Mouse (Mus musculus): Measurements from ENCODE around the gene Zdhhc19. TPM values are rescaled to one million over a fixed set of nuclear protein-coding genes. Genes with fewer than 3 reads are reported as not detected.

The Zdhhc19 gene
- polyA plus RNA-seq, 1 experiment from 2014 or later = not detected

GRCm38 (mm10) chr16:32509066-32509942 is 13.2 kb downstream of the Zdhhc19 start:
- ATAC-seq (ENCODE audit: low read depth) = no peak
- Histone ChIP-seq H3K27ac (replicated peaks) (peak overlapping the region; percentile 19; the same call in 1 of the 2 replicates), H3K4me3 (no peak overlapping the region), H3K4me1 (replicated peaks) (peaks cover 7% of the 10 kb centered on the region; the same call in 1 of the 2 replicates), H3K27me3 (no peaks in the 10 kb centered on the region), H3K36me3 (no peaks in the 10 kb centered on the region), H3K9ac (no peak overlapping the region), H3K4me2 (no peak overlapping the region), H3K9me3 (no peaks in the 10 kb centered on the region)
- 67% methylated on average over 9 of the region's 9 CpGs for WGBS

- no peaks in the 10 kb centered on the region for H3K9me3 ChIP-seq
- 58% methylated on average over 18 of the region's 18 CpGs for WGBS
- H3K27me3 ChIP-seq = no peaks in the 10 kb centered on the region
- no peak overlapping the region for H3K4me3 ChIP-seq
- H3K4me1 ChIP-seq (replicated peaks) = peaks cover 12% of the 10 kb centered on the region
- no peak overlapping the region for H3K4me2 ChIP-seq
- no peak overlapping the region for H3K9ac ChIP-seq
- H3K27ac ChIP-seq (replicated peaks) = 0 out of 2 replicates have a peak overlapping the region, but pooled peaks have one; percentile 1
- no peaks in the 10 kb centered on the region for H3K36me3 ChIP-seq
- ATAC-seq (ENCODE audit: low read depth) = no peak
Observed at GRCm38 (mm10) chr16:32510399-32511337, 14.6 kb downstream of the Zdhhc19 start.

- H3K4me3 ChIP-seq = no peak overlapping the region
- H3K4me1 ChIP-seq (replicated peaks) = peaks cover 19% of the 10 kb centered on the region
- H3K27ac ChIP-seq (replicated peaks) = no peak overlapping the region
- H3K36me3 ChIP-seq = no peaks in the 10 kb centered on the region
- no peak for ATAC-seq (ENCODE audit: low read depth)
- WGBS = 73% methylated on average over 3 of the region's 3 CpGs
- no peak overlapping the region for H3K4me2 ChIP-seq
- no peak overlapping the region for H3K9ac ChIP-seq
- no peaks in the 10 kb centered on the region for H3K9me3 ChIP-seq
- H3K27me3 ChIP-seq = no peaks in the 10 kb centered on the region
Observed at GRCm38 (mm10) chr16:32511338-32511734, 15.3 kb downstream of the Zdhhc19 start.

- Histone ChIP-seq H3K4me2 (no peak overlapping the region), H3K27me3 (no peaks in the 10 kb centered on the region), H3K4me3 (no peak overlapping the region), H3K27ac (replicated peaks) (no peak overlapping the region), H3K9me3 (no peaks in the 10 kb centered on the region), H3K36me3 (no peaks in the 10 kb centered on the region), H3K9ac (no peak overlapping the region), H3K4me1 (replicated peaks) (peaks cover 24% of the 10 kb centered on the region)
- ATAC-seq (ENCODE audit: low read depth) = no peak
- 97% methylated on average over 8 of the region's 8 CpGs for WGBS
Observed at GRCm38 (mm10) chr16:32511827-32512490, 15.9 kb downstream of the Zdhhc19 start.

- Histone ChIP-seq H3K27ac (replicated peaks) (no peak overlapping the region), H3K4me3 (no peak overlapping the region), H3K36me3 (no peaks in the 10 kb centered on the region), H3K9ac (no peak overlapping the region), H3K9me3 (no peaks in the 10 kb centered on the region), H3K4me2 (no peak overlapping the region), H3K4me1 (replicated peaks) (peaks cover 24% of the 10 kb centered on the region), H3K27me3 (no peaks in the 10 kb centered on the region)
- 80% methylated on average over 3 of the region's 3 CpGs for WGBS
- ATAC-seq (ENCODE audit: low read depth) = no peak
Observed at GRCm38 (mm10) chr16:32512921-32513320, 16.9 kb downstream of the Zdhhc19 start.

DNA sequence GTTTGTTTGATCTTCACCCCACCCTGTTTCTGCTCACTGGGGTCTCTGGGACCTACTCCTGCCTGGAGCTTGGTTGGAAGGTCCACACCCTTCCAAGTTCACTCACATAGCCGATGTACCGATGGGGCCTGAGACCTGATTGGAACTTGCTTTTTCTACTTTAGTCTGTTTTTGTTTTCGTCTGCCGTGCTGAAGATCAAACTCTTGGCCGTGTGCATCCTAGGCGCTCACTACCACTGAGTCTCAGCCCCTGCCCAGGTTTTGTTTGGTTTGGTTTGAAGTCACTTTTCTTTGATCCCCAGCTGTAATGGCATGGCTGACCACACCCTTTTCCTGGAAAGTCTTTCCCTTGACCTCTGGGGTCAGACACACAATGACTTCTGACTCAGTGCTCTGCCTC is 17.3 kb downstream of the Zdhhc19 start:
- 94% methylated on average over 6 of the region's 6 CpGs for WGBS

DNA sequence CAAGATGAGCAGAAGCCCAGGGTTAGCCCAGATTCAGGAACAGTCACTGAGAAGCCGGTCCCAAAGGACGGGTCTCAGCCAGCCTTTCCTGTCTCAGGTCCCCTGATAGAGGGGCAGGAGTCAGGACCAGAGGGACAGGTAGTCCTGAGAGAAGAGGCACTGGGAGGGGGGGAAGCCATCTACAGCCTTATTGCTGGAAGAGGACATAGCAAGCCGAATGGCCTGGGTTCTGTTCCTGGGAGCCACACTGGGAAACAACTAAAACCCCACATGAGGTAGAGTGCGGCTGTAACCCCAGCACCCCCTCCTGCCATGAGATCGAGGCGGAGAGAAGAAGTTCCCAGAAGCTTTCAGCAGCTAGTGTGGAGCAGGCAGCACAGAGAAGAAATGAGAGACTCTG is 17.9 kb downstream of the Zdhhc19 start:
- ATAC-seq (ENCODE audit: low read depth) = no peak
- Histone ChIP-seq H3K9me3 (no peaks in the 10 kb centered on the region), H3K27me3 (no peaks in the 10 kb centered on the region), H3K9ac (no peak overlapping the region), H3K36me3 (no peaks in the 10 kb centered on the region), H3K4me3 (no peak overlapping the region), H3K4me1 (replicated peaks) (peaks cover 23% of the 10 kb centered on the region), H3K27ac (replicated peaks) (no peak overlapping the region), H3K4me2 (no peak overlapping the region)
- 91% methylated on average over 6 of the region's 6 CpGs for WGBS

More for the DNA sequence above, 17.3 kb downstream of the Zdhhc19 start:
- no peak for ATAC-seq (ENCODE audit: low read depth)
- peaks cover 24% of the 10 kb centered on the region for H3K4me1 ChIP-seq (replicated peaks)
- H3K4me2 ChIP-seq = no peak overlapping the region
- H3K9ac ChIP-seq = no peak overlapping the region
- no peaks in the 10 kb centered on the region for H3K27me3 ChIP-seq
- H3K9me3 ChIP-seq = no peaks in the 10 kb centered on the region
- no peaks in the 10 kb centered on the region for H3K36me3 ChIP-seq
- no peak overlapping the region for H3K4me3 ChIP-seq
- no peak overlapping the region for H3K27ac ChIP-seq (replicated peaks)

DNA sequence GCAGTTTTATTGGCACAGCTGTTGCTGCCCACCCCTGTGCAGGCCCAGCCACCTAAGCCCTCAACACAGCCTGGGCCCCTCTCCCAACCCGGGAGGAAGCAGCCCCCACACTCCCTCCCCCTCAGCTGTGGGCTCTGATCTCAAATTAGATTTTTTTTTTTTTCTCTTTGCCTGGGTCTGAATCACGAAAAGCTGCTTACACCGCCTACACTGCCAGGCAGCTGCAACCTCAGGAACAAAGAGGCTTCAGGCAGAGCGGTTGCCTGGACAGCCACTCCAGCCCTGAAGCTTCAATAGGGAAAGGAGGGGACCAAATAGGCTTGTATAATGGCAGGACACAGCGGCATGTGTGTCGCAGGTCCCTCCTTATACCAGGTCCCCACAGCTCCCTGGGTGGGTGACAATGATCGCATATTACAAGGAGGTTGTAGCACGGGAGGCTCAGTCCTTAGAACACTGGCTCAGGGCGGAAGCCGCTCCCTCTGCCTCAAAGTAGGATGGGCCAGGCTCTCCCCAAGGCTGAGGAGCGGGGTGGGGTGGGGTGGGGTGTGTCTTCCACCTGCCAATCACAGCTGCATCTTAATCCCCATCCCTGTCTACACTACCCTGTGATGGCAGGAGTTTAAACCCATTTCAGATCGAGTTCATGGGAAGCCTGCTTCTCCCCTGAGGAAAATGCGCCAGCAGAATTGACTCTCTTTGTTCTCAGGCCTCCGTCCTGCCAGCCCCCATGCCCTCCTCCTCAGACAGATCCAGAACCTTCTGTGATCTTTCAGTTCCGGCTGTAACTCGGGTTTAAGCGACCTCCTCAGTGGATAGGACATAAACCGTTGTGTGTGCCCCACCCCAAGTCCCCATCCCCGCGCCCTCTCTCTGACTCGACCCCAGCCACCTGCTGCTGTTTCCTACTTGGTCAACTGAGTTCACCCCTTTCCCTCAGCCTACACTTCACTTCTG is 20.2 kb downstream of the Zdhhc19 start:
- Histone ChIP-seq H3K4me3 (0 out of 2 replicates have a peak overlapping the region, but pooled peaks have one; percentile 20), H3K36me3 (no peaks in the 10 kb centered on the region), H3K27me3 (no peaks in the 10 kb centered on the region), H3K4me2 (peak overlapping the region; percentile 47), H3K27ac (replicated peaks) (peak overlapping the region; percentile 97), H3K4me1 (replicated peaks) (peaks cover 17% of the 10 kb centered on the region), H3K9me3 (no peaks in the 10 kb centered on the region), H3K9ac (peak overlapping the region; percentile 70)
- peak; percentile 93 for ATAC-seq (ENCODE audit: low read depth)
- 11% methylated on average over 21 of the region's 21 CpGs for WGBS

GRCm38 (mm10) chr16:32517785-32518481 is 21.9 kb downstream of the Zdhhc19 start:
- Histone ChIP-seq H3K9me3 (no peaks in the 10 kb centered on the region), H3K27ac (replicated peaks) (no peak overlapping the region), H3K9ac (no peak overlapping the region), H3K4me2 (no peak overlapping the region), H3K4me3 (no peak overlapping the region), H3K36me3 (no peaks in the 10 kb centered on the region), H3K27me3 (no peaks in the 10 kb centered on the region), H3K4me1 (replicated peaks) (peaks cover 17% of the 10 kb centered on the region)
- 86% methylated on average over 12 of the region's 12 CpGs for WGBS
- no peak for ATAC-seq (ENCODE audit: low read depth)

DNA sequence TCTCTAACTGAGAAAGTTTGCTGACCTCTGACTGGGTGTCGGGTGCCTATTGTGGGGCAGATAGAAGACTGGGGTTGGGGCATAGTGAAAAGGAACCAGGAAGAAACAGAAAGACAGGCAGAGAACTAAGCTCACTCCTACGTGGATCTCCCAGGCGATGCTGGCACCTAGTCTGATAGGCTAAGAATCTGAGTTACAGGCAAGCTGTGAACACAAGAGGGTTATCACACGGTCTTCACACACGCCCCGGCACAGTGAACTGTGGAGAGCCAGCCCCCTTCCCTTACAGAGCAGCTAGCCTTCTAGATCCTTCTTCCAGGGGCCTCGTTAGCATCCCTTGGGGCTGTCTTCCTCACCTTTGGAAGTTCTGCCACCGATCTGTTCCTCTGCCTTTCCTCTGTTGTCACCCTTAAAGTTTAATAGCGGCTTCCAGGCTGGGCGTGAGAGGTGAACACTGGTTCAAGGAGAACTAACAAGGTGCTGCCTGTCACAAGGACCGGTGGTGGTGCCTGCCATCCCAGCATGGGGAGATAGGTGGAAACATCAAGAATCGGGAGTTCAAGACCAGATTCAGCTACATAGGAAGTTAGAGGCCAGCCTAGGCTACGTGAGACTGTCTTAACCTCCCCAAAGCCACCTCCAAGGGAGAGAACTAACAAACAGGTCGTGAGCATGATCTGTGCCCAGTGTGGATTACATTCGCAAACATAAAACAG is 23.7 kb downstream of the Zdhhc19 start:
- Histone ChIP-seq H3K27me3 (no peaks in the 10 kb centered on the region), H3K36me3 (no peaks in the 10 kb centered on the region), H3K4me2 (no peak overlapping the region), H3K27ac (replicated peaks) (no peak overlapping the region), H3K9ac (no peak overlapping the region), H3K4me3 (no peak overlapping the region), H3K4me1 (replicated peaks) (peaks cover 32% of the 10 kb centered on the region), H3K9me3 (no peaks in the 10 kb centered on the region)
- ATAC-seq (ENCODE audit: low read depth) = no peak
- 86% methylated on average over 15 of the region's 15 CpGs for WGBS
